Mouse (Mus musculus): ENCODE data around the gene Stat5a. TPM values are rescaled to one million over a fixed set of nuclear protein-coding genes. Genes with fewer than 3 reads are reported as not detected.
A peak's percentile ranks its signal among the peaks of the same experiment; 100 is the strongest.

The Stat5a gene
- polyA plus RNA-seq, 1 experiment from 2014 or later, result 1.9 TPM

GRCm38 (mm10) chr11:100850778-100851528 is 8.2 kb upstream of the Stat5a start:
- Histone ChIP-seq H3K9ac (peak overlapping the region; percentile 93), H3K27ac (peak overlapping the region; percentile 8; the same call in 1 of the 2 replicates), H3K4me3 (peak overlapping the region; percentile 92), H3K9me3 (no peaks in the 10 kb centered on the region), H3K27me3 (replicated peaks) (peaks cover 6% of the 10 kb centered on the region), H3K4me1 (peaks cover 16% of the 10 kb centered on the region), H3K36me3 (no peaks in the 10 kb centered on the region), H3K4me2 (replicated peaks) (peak overlapping the region; percentile 91)
- 1% methylated on average over 33 of the region's 33 CpGs for WGBS
- peak; percentile 66 for ATAC-seq (ENCODE audit: low FRiP score, low read depth)

GRCm38 (mm10) chr11:100852088-100852487 is 7.1 kb upstream of the Stat5a start:
- no peak overlapping the region for H3K4me3 ChIP-seq
- no peak for ATAC-seq (ENCODE audit: low FRiP score, low read depth)
- H3K27me3 ChIP-seq (replicated peaks), result peaks cover 6% of the 10 kb centered on the region
- 94% methylated on average over 2 of the region's 2 CpGs for WGBS
- H3K9me3 ChIP-seq, result no peaks in the 10 kb centered on the region
- peaks cover 16% of the 10 kb centered on the region for H3K4me1 ChIP-seq
- no peak overlapping the region for H3K9ac ChIP-seq
- H3K4me2 ChIP-seq (replicated peaks), result no peak overlapping the region
- H3K36me3 ChIP-seq, result no peaks in the 10 kb centered on the region
- H3K27ac ChIP-seq, result no peak overlapping the region

DNA sequence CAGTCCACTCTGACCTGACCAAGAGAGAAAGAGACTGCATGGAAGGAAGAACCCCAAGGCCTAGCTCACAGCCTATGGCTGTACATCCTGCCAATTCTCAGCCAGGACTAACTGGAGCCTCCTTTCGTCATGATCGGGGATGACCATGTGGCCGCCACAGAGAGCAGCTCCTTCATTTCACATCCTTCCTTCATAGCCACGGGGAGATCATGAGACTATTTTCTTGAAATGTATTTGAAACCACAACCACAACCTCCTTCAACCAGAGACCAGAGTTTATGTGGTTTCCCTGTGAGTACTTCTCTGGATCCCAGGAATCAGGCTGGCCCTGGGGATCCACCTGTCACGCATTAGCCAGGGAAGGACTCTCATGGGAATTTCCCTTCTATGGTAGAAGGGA is 6.1 kb upstream of the Stat5a start:
- Histone ChIP-seq H3K9ac (no peak overlapping the region), H3K9me3 (no peaks in the 10 kb centered on the region), H3K4me3 (no peak overlapping the region), H3K27me3 (replicated peaks) (peaks cover 6% of the 10 kb centered on the region), H3K4me1 (peaks cover 16% of the 10 kb centered on the region), H3K27ac (no peak overlapping the region), H3K36me3 (no peaks in the 10 kb centered on the region), H3K4me2 (replicated peaks) (no peak overlapping the region)
- WGBS, result 77% methylated on average over 5 of the region's 5 CpGs
- no peak for ATAC-seq (ENCODE audit: low FRiP score, low read depth)

GRCm38 (mm10) chr11:100854268-100854667 is 4.9 kb upstream of the Stat5a start:
- no peak overlapping the region for H3K9ac ChIP-seq
- ATAC-seq (ENCODE audit: low FRiP score, low read depth), result no peak
- peaks cover 11% of the 10 kb centered on the region for H3K4me1 ChIP-seq
- no peak overlapping the region for H3K27ac ChIP-seq
- H3K4me3 ChIP-seq, result no peak overlapping the region
- peaks cover 17% of the 10 kb centered on the region for H3K27me3 ChIP-seq (replicated peaks)
- H3K9me3 ChIP-seq, result no peaks in the 10 kb centered on the region
- H3K4me2 ChIP-seq (replicated peaks), result no peak overlapping the region
- 72% methylated on average over 4 of the region's 4 CpGs for WGBS
- H3K36me3 ChIP-seq, result no peaks in the 10 kb centered on the region

GRCm38 (mm10) chr11:100855178-100855577 is 4.0 kb upstream of the Stat5a start:
- no peaks in the 10 kb centered on the region for H3K9me3 ChIP-seq
- no peak overlapping the region for H3K27ac ChIP-seq
- no peak for ATAC-seq (ENCODE audit: low FRiP score, low read depth)
- H3K4me3 ChIP-seq, result no peak overlapping the region
- H3K9ac ChIP-seq, result no peak overlapping the region
- H3K4me2 ChIP-seq (replicated peaks), result no peak overlapping the region
- peaks cover 26% of the 10 kb centered on the region for H3K27me3 ChIP-seq (replicated peaks)
- H3K36me3 ChIP-seq, result no peaks in the 10 kb centered on the region
- peaks cover 9% of the 10 kb centered on the region; the same call in 1 of the 2 replicates for H3K4me1 ChIP-seq
- WGBS, result 82% methylated on average over 4 of the region's 4 CpGs

DNA sequence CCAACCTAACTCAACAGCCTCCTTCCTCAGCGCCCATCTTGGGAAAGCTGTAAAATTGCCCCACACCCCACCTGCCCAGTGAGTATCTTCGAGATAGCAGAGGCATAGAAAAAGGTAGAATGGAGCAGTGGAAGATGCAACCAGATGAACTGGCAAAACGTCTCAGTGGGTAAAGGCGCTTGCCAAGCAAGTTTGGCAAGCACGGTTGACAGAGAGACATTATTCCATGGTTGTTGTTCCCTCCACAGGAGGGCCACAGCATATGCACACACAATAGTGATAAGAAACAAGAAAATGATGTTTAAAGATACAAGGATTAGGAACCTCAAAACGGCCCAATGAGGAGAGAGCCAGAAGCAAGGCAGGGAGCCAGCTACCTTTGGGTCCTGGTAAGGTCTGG is 1.2 kb upstream of the Stat5a start:
- Histone ChIP-seq H3K27me3 (replicated peaks) (peaks cover 47% of the 10 kb centered on the region), H3K27ac (no peak overlapping the region), H3K36me3 (no peaks in the 10 kb centered on the region), H3K9ac (no peak overlapping the region), H3K4me3 (no peak overlapping the region), H3K9me3 (no peaks in the 10 kb centered on the region), H3K4me1 (peaks cover 6% of the 10 kb centered on the region; the same call in 1 of the 2 replicates), H3K4me2 (replicated peaks) (no peak overlapping the region)
- WGBS, result 73% methylated on average over 6 of the region's 6 CpGs
- ATAC-seq (ENCODE audit: low FRiP score, low read depth), result no peak

DNA sequence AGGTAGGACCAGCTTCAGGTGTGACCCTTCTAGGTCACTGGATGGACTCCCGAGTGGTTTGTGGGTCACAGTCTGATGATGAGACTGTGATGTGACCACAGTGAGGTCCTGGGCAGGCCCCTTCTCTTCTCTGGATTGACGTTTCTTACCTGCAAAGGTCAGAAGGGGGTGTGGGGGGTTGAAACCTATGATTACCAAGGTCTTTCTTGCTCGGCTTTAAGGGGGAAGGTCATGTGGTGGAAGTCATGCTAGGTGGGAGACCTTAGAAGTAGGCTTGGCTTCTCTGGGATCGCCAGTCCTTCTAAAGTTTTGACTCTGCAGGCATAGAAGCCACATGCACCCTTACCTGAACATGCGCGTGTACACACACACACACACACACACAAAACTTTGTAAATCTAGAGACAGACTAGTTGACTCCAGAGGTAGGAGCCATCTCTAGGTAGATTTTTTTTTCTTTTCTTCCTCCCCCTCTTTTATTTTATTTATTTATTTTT is 476 bp downstream of the Stat5a start:
- Histone ChIP-seq H3K36me3 (no peaks in the 10 kb centered on the region), H3K9me3 (no peaks in the 10 kb centered on the region), H3K9ac (no peak overlapping the region), H3K4me1 (peaks cover 6% of the 10 kb centered on the region; the same call in 1 of the 2 replicates), H3K27me3 (replicated peaks) (peaks cover 47% of the 10 kb centered on the region), H3K4me3 (peak overlapping the region; percentile 42; the same call in 1 of the 2 replicates), H3K27ac (no peak overlapping the region), H3K4me2 (replicated peaks) (peak overlapping the region; percentile 71)
- ATAC-seq (ENCODE audit: low FRiP score, low read depth), result no peak
- WGBS, result 41% methylated on average over 6 of the region's 6 CpGs

GRCm38 (mm10) chr11:100860198-100861048 is 1.3 kb downstream of the Stat5a start:
- peak; percentile 65 for ATAC-seq (ENCODE audit: low FRiP score, low read depth)
- Histone ChIP-seq H3K36me3 (no peaks in the 10 kb centered on the region), H3K4me2 (replicated peaks) (peak overlapping the region; percentile 71), H3K4me1 (peaks cover 6% of the 10 kb centered on the region; the same call in 1 of the 2 replicates), H3K27me3 (replicated peaks) (peaks cover 47% of the 10 kb centered on the region), H3K9ac (0 out of 2 replicates have a peak overlapping the region, but pooled peaks have one; percentile 29), H3K9me3 (no peaks in the 10 kb centered on the region), H3K27ac (no peak overlapping the region), H3K4me3 (peak overlapping the region; percentile 42)
- WGBS, result 4% methylated on average over 55 of the region's 55 CpGs

GRCm38 (mm10) chr11:100861335-100861734 is 2.2 kb downstream of the Stat5a start:
- no peaks in the 10 kb centered on the region for H3K36me3 ChIP-seq
- peaks cover 6% of the 10 kb centered on the region; the same call in 1 of the 2 replicates for H3K4me1 ChIP-seq
- no peak overlapping the region for H3K27ac ChIP-seq
- no peak overlapping the region for H3K9ac ChIP-seq
- H3K4me2 ChIP-seq (replicated peaks), result peak overlapping the region; percentile 71
- H3K9me3 ChIP-seq, result no peaks in the 10 kb centered on the region
- peaks cover 42% of the 10 kb centered on the region for H3K27me3 ChIP-seq (replicated peaks)
- no peak for ATAC-seq (ENCODE audit: low FRiP score, low read depth)
- WGBS, result 88% methylated on average over 7 of the region's 7 CpGs
- no peak overlapping the region for H3K4me3 ChIP-seq

DNA sequence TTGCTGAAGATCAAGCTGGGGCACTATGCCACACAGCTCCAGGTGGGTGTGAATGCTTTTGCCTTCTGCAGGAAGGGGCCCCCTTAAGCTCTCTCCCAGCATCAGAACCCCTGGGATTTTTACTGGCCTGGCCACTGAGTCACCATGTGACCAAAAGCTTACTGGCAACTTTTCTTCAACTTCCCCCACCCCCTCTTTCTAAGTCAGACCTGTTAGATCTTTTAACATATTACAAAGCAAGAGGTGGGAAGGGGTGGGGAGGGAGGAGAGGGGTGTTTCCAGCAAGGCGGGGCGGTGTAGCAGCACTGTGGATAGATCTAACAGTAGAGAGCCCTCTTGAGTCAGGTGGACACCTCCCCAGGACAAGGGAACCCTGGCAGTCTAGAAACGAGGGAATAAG is 2.7 kb downstream of the Stat5a start:
- Histone ChIP-seq H3K9me3 (no peaks in the 10 kb centered on the region), H3K36me3 (no peaks in the 10 kb centered on the region), H3K27ac (no peak overlapping the region), H3K27me3 (replicated peaks) (peaks cover 42% of the 10 kb centered on the region), H3K9ac (no peak overlapping the region), H3K4me3 (no peak overlapping the region), H3K4me1 (peaks cover 6% of the 10 kb centered on the region; the same call in 1 of the 2 replicates), H3K4me2 (replicated peaks) (no peak overlapping the region)
- 34% methylated on average over 3 of the region's 3 CpGs for WGBS
- no peak for ATAC-seq (ENCODE audit: low FRiP score, low read depth)

- H3K9ac ChIP-seq, result no peak overlapping the region
- WGBS, result 90% methylated on average over 10 of the region's 10 CpGs
- H3K9me3 ChIP-seq, result no peaks in the 10 kb centered on the region
- H3K4me1 ChIP-seq, result peaks cover 6% of the 10 kb centered on the region; the same call in 1 of the 2 replicates
- no peak for ATAC-seq (ENCODE audit: low FRiP score, low read depth)
- no peak overlapping the region for H3K4me2 ChIP-seq (replicated peaks)
- peaks cover 42% of the 10 kb centered on the region for H3K27me3 ChIP-seq (replicated peaks)
- H3K27ac ChIP-seq, result no peak overlapping the region
- no peak overlapping the region for H3K4me3 ChIP-seq
- H3K36me3 ChIP-seq, result no peaks in the 10 kb centered on the region
Measured at GRCm38 (mm10) chr11:100863141-100863540, 4.0 kb downstream of the Stat5a start.

- Histone ChIP-seq H3K27ac (no peak overlapping the region), H3K36me3 (no peaks in the 10 kb centered on the region), H3K9ac (no peak overlapping the region), H3K9me3 (no peaks in the 10 kb centered on the region), H3K4me1 (no peaks in the 10 kb centered on the region), H3K4me3 (no peak overlapping the region), H3K4me2 (replicated peaks) (no peak overlapping the region), H3K27me3 (replicated peaks) (peaks cover 17% of the 10 kb centered on the region)
- WGBS, result 86% methylated on average over 7 of the region's 7 CpGs
- no peak for ATAC-seq (ENCODE audit: low FRiP score, low read depth)
Measured at GRCm38 (mm10) chr11:100865618-100866017, 6.5 kb downstream of the Stat5a start.

Measured in neural tube, embryonic 12.5 days (tissue).